9 mouse cellular contexts compared by ENCODE assay signal in genomic region chr3:34647688-34648087, GRCm38 (mm10). TPM values are rescaled to one million over a fixed set of nuclear protein-coding genes. Genes with fewer than 3 reads are reported as not detected.
A peak's percentile ranks its signal among the peaks of the same experiment; 100 is the strongest.
DNase-seq lines count a peak whose midpoint lies in the region; ATAC-seq lines count a peak whose summit lies in the region.
"Had no signal": no experiment of that assay in that cellular context is flagged by ENCODE, and none has a peak within 500 bp of the region (broad histone marks: within the 10 kb centered on the region; RNA-seq: fewer than 3 reads in every experiment).

No protein-coding gene starts in this region.

- peak overlapping the region; percentile 89 for H3K27ac ChIP-seq in embryonic facial prominence, embryonic 10.5 days (replicated peaks)
- peak overlapping the region; percentile 92 for H3K27ac ChIP-seq in midbrain, embryonic 13.5 days

- H3K9me3 ChIP-seq in embryonic facial prominence, embryonic 10.5 days, result no peaks in the 10 kb centered on the region
- H3K9me3 ChIP-seq in midbrain, embryonic 13.5 days, result no peaks in the 10 kb centered on the region

- DNase-seq in frontal cortex, adult 2 months (ENCODE audit: extremely low spot score in 1 of 2, low spot score in 1 of 2), result peak; percentile 56 to 92
- DNase-seq in adrenal gland, adult (ENCODE audit: inconsistent age in 2 of 2, low spot score in 1 of 2), result peak; percentile 60 to 91
- peak; percentile 89 for DNase-seq in embryonic facial prominence, embryonic 10.5 days (ENCODE audit: low spot score)
- DNase-seq in heart, postnatal 14 days, result peak; percentile 78 to 86
- peak; percentile 74 to 85 for DNase-seq in left cerebral cortex, adult 18-20 months (ENCODE audit: low spot score in 2 of 2)
- peak; percentile 57 for DNase-seq in thymus, postnatal 0 days (ENCODE audit: low spot score)

- H3K4me2 ChIP-seq in midbrain, embryonic 13.5 days (replicated peaks), result peak overlapping the region; percentile 81

- intact Hi-C loops in heart, postnatal 14 days (cut with DNase I), result loop anchor here (1.0 to 2.0 kb wide), 3 partner anchors 456 to 835 kb away; no protein-coding TSS in a partner anchor

- peak overlapping the region; percentile 72 for H3K4me3 ChIP-seq in embryonic facial prominence, embryonic 10.5 days
- H3K4me3 ChIP-seq in midbrain, embryonic 13.5 days (replicated peaks), result peak overlapping the region; percentile 59; the same call in 1 of the 2 replicates

- H3K36me3 ChIP-seq in embryonic facial prominence, embryonic 10.5 days (replicated peaks), result peaks cover 5% of the 10 kb centered on the region; the same call in 1 of the 2 replicates
- H3K36me3 ChIP-seq in midbrain, embryonic 13.5 days, result no peaks in the 10 kb centered on the region
- H3K36me3 ChIP-seq: G1E had no signal

- under 1% methylated on average over 14 of the region's 14 CpGs for WGBS in embryonic facial prominence, embryonic 10.5 days
- WGBS in midbrain, embryonic 13.5 days, result under 1% methylated on average over 14 of the region's 14 CpGs

- ATAC-seq in frontal cortex, adult (ENCODE audit: low TSS enrichment), result no peak
- ATAC-seq in midbrain, embryonic 13.5 days, result no peak

- H3K4me1 ChIP-seq in embryonic facial prominence, embryonic 10.5 days, result peaks cover 42% of the 10 kb centered on the region
- H3K4me1 ChIP-seq in midbrain, embryonic 13.5 days (replicated peaks), result peaks cover 75% of the 10 kb centered on the region

- no peak overlapping the region for H3K9ac ChIP-seq in midbrain, embryonic 13.5 days (replicated peaks)

- H3K27me3 ChIP-seq in embryonic facial prominence, embryonic 10.5 days (replicated peaks; ENCODE audit: low read depth, poor library complexity, severe bottlenecking), result peaks cover 90% of the 10 kb centered on the region
- peaks cover 15% of the 10 kb centered on the region for H3K27me3 ChIP-seq in midbrain, embryonic 13.5 days

RNA-seq across cellular contexts. Expression of gene Sox2, which starts 2.5 kb away (rescaled TPM):
- 42.7 and 44.8 TPM in 2 replicates for polyA plus RNA-seq in frontal cortex, adult 2 months (2012; rRNA removed)
- polyA plus RNA-seq in embryonic facial prominence, embryonic 10.5 days (2016; fragmentation: Nextera tagmentation; extraction: Ambion mirVana), result 12.2 and 16.1 TPM in 2 replicates
- under 1 TPM in 1 of 2 experiments, not detected in 1; 0.22 TPM for total RNA-seq in heart, postnatal 14 days (2021)
- 10 to 100 TPM; 43.8 to 46.5 TPM for total RNA-seq in left cerebral cortex, adult 18-20 months (2021)
- polyA plus RNA-seq in midbrain, embryonic 13.5 days (2015; fragmentation: Nextera tagmentation; extraction: Ambion mirVana), result 27.8 and 28.2 TPM in 2 replicates
- polyA plus RNA-seq in thymus, postnatal 0 days (2015; fragmentation: Nextera tagmentation; extraction: Ambion mirVana), result 0.23 TPM in 1 of 2 replicates, not detected in the other
- polyA plus RNA-seq: G1E had no signal

Comparison
In these comparisons a context has a peak if more than half of its experiments do, and no peak if none do; other contexts are left out.
1. RNA of gene Sox2, which starts 2.5 kb away (polyA plus RNA-seq): 42.7 to 44.8 TPM in frontal cortex, adult 2 months, 27.8 to 28.2 TPM in midbrain, embryonic 13.5 days and 12.2 to 16.1 TPM in embryonic facial prominence, embryonic 10.5 days; 0.23 TPM in thymus, postnatal 0 days; every median in the first group is over 10 times any median in the second.
2. Peak in every context shown above with its lines, with median percentiles within 50 percentile points of each other: DNase-seq.